Mouse (Mus musculus): Measurements from ENCODE around the gene Sulf2. TPM values are rescaled to one million over a fixed set of nuclear protein-coding genes. Genes with fewer than 3 reads are reported as not detected.

Sulf2 gene
- polyA plus RNA-seq, 1 experiment from 2014 or later, result 73.4 TPM

GRCm38 (mm10) chr2:166079961-166080885, 75.2 kb downstream of the Sulf2 start:
- Histone ChIP-seq H3K9me3 (no peaks in the 10 kb centered on the region), H3K36me3 (peaks cover 13% of the 10 kb centered on the region; the same call in 1 of the 2 replicates), H3K27me3 (no peaks in the 10 kb centered on the region), H3K4me2 (replicated peaks) (no peak overlapping the region), H3K4me3 (replicated peaks) (no peak overlapping the region), H3K27ac (no peak overlapping the region), H3K4me1 (replicated peaks) (peaks cover 14% of the 10 kb centered on the region), H3K9ac (replicated peaks) (peak overlapping the region; percentile 16; the same call in 1 of the 2 replicates)
- WGBS, result 60% methylated on average over 17 of the region's 17 CpGs
- ATAC-seq, result 0 out of 2 replicates have a peak, but pooled peaks have one; percentile 28

- Histone ChIP-seq H3K4me1 (replicated peaks) (peaks cover 21% of the 10 kb centered on the region), H3K9me3 (no peaks in the 10 kb centered on the region), H3K27me3 (no peaks in the 10 kb centered on the region), H3K4me3 (replicated peaks) (no peak overlapping the region), H3K4me2 (replicated peaks) (no peak overlapping the region), H3K9ac (replicated peaks) (no peak overlapping the region), H3K36me3 (peaks cover 13% of the 10 kb centered on the region; the same call in 1 of the 2 replicates), H3K27ac (no peak overlapping the region)
- 94% methylated on average over 14 of the region's 14 CpGs for WGBS
- no peak for ATAC-seq
Observed at GRCm38 (mm10) chr2:166079231-166079630, 76.2 kb downstream of the Sulf2 start.

GRCm38 (mm10) chr2:166077371-166077770, 78.1 kb downstream of the Sulf2 start:
- H3K9me3 ChIP-seq, result no peaks in the 10 kb centered on the region
- H3K27me3 ChIP-seq, result no peaks in the 10 kb centered on the region
- ATAC-seq, result no peak
- no peak overlapping the region for H3K27ac ChIP-seq
- H3K36me3 ChIP-seq, result peaks cover 23% of the 10 kb centered on the region
- H3K4me2 ChIP-seq (replicated peaks), result no peak overlapping the region
- H3K9ac ChIP-seq (replicated peaks), result no peak overlapping the region
- WGBS, result 93% methylated on average over 9 of the region's 9 CpGs
- no peak overlapping the region for H3K4me3 ChIP-seq (replicated peaks)
- peaks cover 17% of the 10 kb centered on the region for H3K4me1 ChIP-seq (replicated peaks)

GRCm38 (mm10) chr2:166074322-166074721, 81.1 kb downstream of the Sulf2 start:
- Histone ChIP-seq H3K27me3 (no peaks in the 10 kb centered on the region), H3K36me3 (peaks cover 48% of the 10 kb centered on the region), H3K4me3 (replicated peaks) (no peak overlapping the region), H3K9me3 (no peaks in the 10 kb centered on the region), H3K27ac (peak overlapping the region; percentile 58; the same call in 1 of the 2 replicates), H3K4me2 (replicated peaks) (no peak overlapping the region), H3K4me1 (replicated peaks) (peaks cover 12% of the 10 kb centered on the region), H3K9ac (replicated peaks) (no peak overlapping the region)
- 52% methylated on average over 6 of the region's 6 CpGs for WGBS
- no peak for ATAC-seq

GRCm38 (mm10) chr2:166073082-166073481, 82.4 kb downstream of the Sulf2 start:
- Histone ChIP-seq H3K4me1 (replicated peaks) (peaks cover 12% of the 10 kb centered on the region), H3K36me3 (peaks cover 49% of the 10 kb centered on the region), H3K27ac (no peak overlapping the region), H3K4me3 (replicated peaks) (no peak overlapping the region), H3K4me2 (replicated peaks) (no peak overlapping the region), H3K27me3 (no peaks in the 10 kb centered on the region), H3K9me3 (no peaks in the 10 kb centered on the region), H3K9ac (replicated peaks) (no peak overlapping the region)
- 87% methylated on average over 10 of the region's 10 CpGs for WGBS
- ATAC-seq, result no peak

GRCm38 (mm10) chr2:166071889-166072288, 83.6 kb downstream of the Sulf2 start:
- H3K9me3 ChIP-seq, result no peaks in the 10 kb centered on the region
- peaks cover 12% of the 10 kb centered on the region for H3K4me1 ChIP-seq (replicated peaks)
- no peaks in the 10 kb centered on the region for H3K27me3 ChIP-seq
- WGBS, result 87% methylated on average over 9 of the region's 9 CpGs
- H3K4me3 ChIP-seq (replicated peaks), result no peak overlapping the region
- no peak for ATAC-seq
- H3K36me3 ChIP-seq, result peaks cover 57% of the 10 kb centered on the region
- H3K9ac ChIP-seq (replicated peaks), result no peak overlapping the region
- no peak overlapping the region for H3K4me2 ChIP-seq (replicated peaks)
- H3K27ac ChIP-seq, result no peak overlapping the region

GRCm38 (mm10) chr2:166071481-166071880, 84.0 kb downstream of the Sulf2 start:
- no peak for ATAC-seq
- no peak overlapping the region for H3K4me2 ChIP-seq (replicated peaks)

GRCm38 (mm10) chr2:166069738-166070137, 85.7 kb downstream of the Sulf2 start:
- H3K27ac ChIP-seq, result no peak overlapping the region
- ATAC-seq, result no peak
- H3K27me3 ChIP-seq, result no peaks in the 10 kb centered on the region
- H3K4me1 ChIP-seq (replicated peaks), result peaks cover 10% of the 10 kb centered on the region
- peaks cover 71% of the 10 kb centered on the region for H3K36me3 ChIP-seq
- H3K4me3 ChIP-seq (replicated peaks), result no peak overlapping the region
- no peak overlapping the region for H3K9ac ChIP-seq (replicated peaks)
- no peak overlapping the region for H3K4me2 ChIP-seq (replicated peaks)
- H3K9me3 ChIP-seq, result no peaks in the 10 kb centered on the region
- 94% methylated on average over 7 of the region's 7 CpGs for WGBS

More at GRCm38 (mm10) chr2:166071481-166071880, 84.0 kb downstream of the Sulf2 start:
- Histone ChIP-seq H3K27me3 (no peaks in the 10 kb centered on the region), H3K9me3 (no peaks in the 10 kb centered on the region), H3K9ac (replicated peaks) (no peak overlapping the region), H3K36me3 (peaks cover 61% of the 10 kb centered on the region), H3K27ac (no peak overlapping the region), H3K4me1 (replicated peaks) (peaks cover 12% of the 10 kb centered on the region), H3K4me3 (replicated peaks) (no peak overlapping the region)
- WGBS, result 97% methylated on average over 5 of the region's 5 CpGs

GRCm38 (mm10) chr2:166069164-166069563, 86.3 kb downstream of the Sulf2 start:
- 87% methylated on average over 5 of the region's 5 CpGs for WGBS
- H3K36me3 ChIP-seq, result peaks cover 77% of the 10 kb centered on the region
- H3K4me2 ChIP-seq (replicated peaks), result no peak overlapping the region
- peaks cover 4% of the 10 kb centered on the region for H3K4me1 ChIP-seq (replicated peaks)
- ATAC-seq, result no peak
- H3K27me3 ChIP-seq, result no peaks in the 10 kb centered on the region
- H3K9ac ChIP-seq (replicated peaks), result no peak overlapping the region
- no peak overlapping the region for H3K4me3 ChIP-seq (replicated peaks)
- H3K9me3 ChIP-seq, result no peaks in the 10 kb centered on the region
- H3K27ac ChIP-seq, result no peak overlapping the region

GRCm38 (mm10) chr2:166068261-166068660, 87.2 kb downstream of the Sulf2 start:
- H3K4me2 ChIP-seq (replicated peaks), result no peak overlapping the region
- no peak for ATAC-seq
- H3K9me3 ChIP-seq, result no peaks in the 10 kb centered on the region
- H3K36me3 ChIP-seq, result peaks cover 83% of the 10 kb centered on the region
- H3K4me3 ChIP-seq (replicated peaks), result no peak overlapping the region
- WGBS, result 94% methylated on average over 9 of the region's 9 CpGs
- no peak overlapping the region for H3K9ac ChIP-seq (replicated peaks)
- H3K27me3 ChIP-seq, result no peaks in the 10 kb centered on the region
- H3K27ac ChIP-seq, result peak overlapping the region; percentile 0; the same call in 1 of the 2 replicates
- H3K4me1 ChIP-seq (replicated peaks), result no peaks in the 10 kb centered on the region

- Histone ChIP-seq H3K27ac (no peak overlapping the region), H3K9me3 (no peaks in the 10 kb centered on the region), H3K4me2 (replicated peaks) (no peak overlapping the region), H3K27me3 (no peaks in the 10 kb centered on the region), H3K4me1 (replicated peaks) (no peaks in the 10 kb centered on the region), H3K36me3 (peaks cover 86% of the 10 kb centered on the region), H3K9ac (replicated peaks) (no peak overlapping the region), H3K4me3 (replicated peaks) (no peak overlapping the region)
- 68% methylated on average over 4 of the region's 4 CpGs for WGBS
- ATAC-seq, result no peak
Observed at GRCm38 (mm10) chr2:166066434-166066833, 89.0 kb downstream of the Sulf2 start.

GRCm38 (mm10) chr2:166062431-166062830, 93.0 kb downstream of the Sulf2 start:
- no peak overlapping the region for H3K4me3 ChIP-seq (replicated peaks)
- 96% methylated on average over 8 of the region's 8 CpGs for WGBS
- no peak for ATAC-seq

More at GRCm38 (mm10) chr2:166062431-166062830, 93.0 kb downstream of the Sulf2 start:
- H3K36me3 ChIP-seq, result peaks cover 81% of the 10 kb centered on the region
- no peaks in the 10 kb centered on the region for H3K4me1 ChIP-seq (replicated peaks)
- no peaks in the 10 kb centered on the region for H3K9me3 ChIP-seq
- no peak overlapping the region for H3K9ac ChIP-seq (replicated peaks)
- H3K27ac ChIP-seq, result no peak overlapping the region
- H3K4me2 ChIP-seq (replicated peaks), result no peak overlapping the region
- no peaks in the 10 kb centered on the region for H3K27me3 ChIP-seq

Data from midbrain, embryonic 13.5 days (tissue).